Mouse (Mus musculus) hematopoietic stem cell, adult 5-6 weeks (primary cell): ENCODE data around the gene Slc25a47. TPM values are rescaled to one million over a fixed set of nuclear protein-coding genes. Genes with fewer than 3 reads are reported as not detected.

ENCODE experiments used
- ATAC-seq, 2 experiments: fragments of 125-278 bp in 1 of 2; replicated peaks in 1 of 2; 2 replicates each; pipeline ENCODE4 v1.8.0; 2016 to 2017; ENCODE audit warnings: inconsistent platforms in 2 of 2, mild to moderate bottlenecking in 2 of 2, moderate number of reproducible peaks in 2 of 2, low read depth in 1 of 2, moderate TSS enrichment in 1 of 2; ENCODE audit not compliant: low FRiP score in 2 of 2, poor library complexity in 2 of 2, severe bottlenecking in 2 of 2, insufficient read depth in 1 of 2, low TSS enrichment in 1 of 2
- total RNA-seq: library from RNA; stranded (forward); fragments of 172-1452, 232-1000 nt; gene quantifications from 2 replicates; pipeline ENCODE4 v1.2.3, GENCODE M21; 2017

The Slc25a47 gene
- 3.4 and 7.4 TPM in 2 replicates for total RNA-seq

GRCm38 (mm10) chr12:108835840-108836409 lies at the start of gene Slc25a47, which contains the start of gene Slc25a29:
Gene Slc25a47, plus strand, starts transcription at chr12:108836046.
Gene Slc25a29, minus strand, starts transcription at chr12:108835883.
- ATAC-seq: peak; percentile 93 to 94

GRCm38 (mm10) chr12:108787329-108787728 lies 48.5 kb upstream of the Slc25a47 start:
- no peak for ATAC-seq

GRCm38 (mm10) chr12:108792152-108792545 lies 43.7 kb upstream of the Slc25a47 start:
- ATAC-seq: peak in 1 of 2 experiments; percentile 37; a peak in 3 of 4 replicates

GRCm38 (mm10) chr12:108792546-108793452 lies 43.0 kb upstream of the Slc25a47 start, which contains the start of gene Yy1:
Gene Yy1, plus strand, starts transcription at chr12:108792973.
- peak; percentile 85 to 86 for ATAC-seq

GRCm38 (mm10) chr12:108793453-108793941 lies 42.3 kb upstream of the Slc25a47 start:
- no peak for ATAC-seq

- ATAC-seq: peak; percentile 19 to 38; a peak in 3 of 4 replicates
These were observed 41.7 kb upstream of the Slc25a47 start for GRCm38 (mm10) chr12:108794078-108794711.

- ATAC-seq: no peak
These were observed 40.8 kb upstream of the Slc25a47 start for GRCm38 (mm10) chr12:108794979-108795537.

- ATAC-seq: no peak
These were observed 34.2 kb upstream of the Slc25a47 start for GRCm38 (mm10) chr12:108801613-108802012.

- ATAC-seq: no peak
These were observed 31.5 kb upstream of the Slc25a47 start for GRCm38 (mm10) chr12:108804388-108804787.

- ATAC-seq: no peak
These were observed 27.4 kb upstream of the Slc25a47 start for GRCm38 (mm10) chr12:108808465-108808864.

- no peak for ATAC-seq
These were observed 26.1 kb upstream of the Slc25a47 start for GRCm38 (mm10) chr12:108809771-108810170.

GRCm38 (mm10) chr12:108810309-108810708 lies 25.5 kb upstream of the Slc25a47 start:
- ATAC-seq: no peak; a peak in 1 of 4 replicates

- peak; percentile 61 to 71; a peak in 3 of 4 replicates for ATAC-seq
These were observed 24.7 kb upstream of the Slc25a47 start for GRCm38 (mm10) chr12:108811133-108811532.

- no peak for ATAC-seq
These were observed 23.4 kb upstream of the Slc25a47 start for GRCm38 (mm10) chr12:108812463-108812862.

- ATAC-seq: no peak
These were observed 21.4 kb upstream of the Slc25a47 start for GRCm38 (mm10) chr12:108814470-108814869.

GRCm38 (mm10) chr12:108816569-108816968 lies 19.3 kb upstream of the Slc25a47 start:
- no peak for ATAC-seq

- ATAC-seq: no peak
These were observed 15.4 kb upstream of the Slc25a47 start for GRCm38 (mm10) chr12:108820461-108820860.
